Mouse (Mus musculus): ENCODE results near the gene Acvr1. TPM values are rescaled to one million over a fixed set of nuclear protein-coding genes. Genes with fewer than 3 reads are reported as not detected.

The Acvr1 gene
- polyA plus RNA-seq, 1 experiment from 2014 or later, result 10.5 TPM

DNA sequence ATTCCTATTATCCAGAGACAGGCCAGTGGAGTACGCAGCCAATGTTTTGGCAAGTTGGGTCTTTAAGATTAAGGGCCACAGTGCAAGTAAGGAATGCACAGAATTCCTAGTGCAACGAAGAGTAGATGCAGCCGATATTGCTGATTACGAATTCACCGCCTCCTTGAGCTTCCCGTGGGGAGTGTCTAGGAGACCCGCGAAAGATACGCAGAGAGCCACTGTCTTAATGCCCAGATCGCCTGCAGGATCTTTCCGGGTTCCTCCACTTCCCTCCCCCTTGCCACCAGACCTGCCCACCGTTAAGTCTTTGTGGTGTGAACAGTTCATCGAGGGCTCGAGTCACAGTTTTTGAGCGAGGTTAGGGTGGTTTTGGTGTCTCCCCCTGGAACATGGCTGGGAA lies 120.0 kb downstream of the Acvr1 start:
- ATAC-seq (ENCODE audit: insufficient number of reproducible peaks, insufficient read depth, low FRiP score, low read depth), result no peak
- WGBS, result 94% methylated on average over 15 of the region's 15 CpGs
- no peak overlapping the region for H3K27ac ChIP-seq (ENCODE audit: low read length)

DNA sequence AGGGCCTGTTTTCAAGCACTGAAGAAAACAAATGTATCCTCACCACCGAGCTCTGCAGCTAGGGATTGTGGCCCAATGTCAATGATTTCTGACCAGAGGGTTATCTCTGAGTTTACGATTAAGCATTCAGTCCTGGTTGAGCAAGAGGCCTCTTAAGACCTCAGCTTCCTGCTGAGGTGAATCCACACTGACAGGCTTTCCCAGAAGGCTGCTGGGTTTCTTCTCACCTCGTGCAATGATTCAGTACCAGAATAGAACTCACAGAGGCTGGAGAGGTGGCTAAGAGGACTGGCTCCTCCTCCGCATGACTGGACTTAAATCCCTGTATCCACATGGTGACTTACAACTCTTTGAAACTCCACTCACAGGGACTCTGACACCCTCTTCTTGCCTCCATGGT lies 123.8 kb downstream of the Acvr1 start:
- Histone ChIP-seq H3K9ac (replicated peaks; ENCODE audit: low read depth, low read length) (no peak overlapping the region), H3K4me2 (replicated peaks; ENCODE audit: low read depth, low read length) (no peak overlapping the region), H3K27me3 (ENCODE audit: control insufficient read depth, insufficient read depth, low read length) (no peaks in the 10 kb centered on the region), H3K36me3 (ENCODE audit: control insufficient read depth, insufficient read depth, low read length) (peaks cover 9% of the 10 kb centered on the region; the same call in 1 of the 2 replicates), H3K4me1 (ENCODE audit: control insufficient read depth, insufficient read depth, low read length) (no peaks in the 10 kb centered on the region), H3K4me3 (ENCODE audit: low read depth, low read length) (no peak overlapping the region), H3K27ac (ENCODE audit: low read length) (no peak overlapping the region), H3K9me3 (ENCODE audit: control insufficient read depth, low read depth, low read length) (no peaks in the 10 kb centered on the region)
- 77% methylated on average over 4 of the region's 4 CpGs for WGBS
- no peak for ATAC-seq (ENCODE audit: insufficient number of reproducible peaks, insufficient read depth, low FRiP score, low read depth)

More for the DNA sequence above, 120.0 kb downstream of the Acvr1 start:
- H3K4me1 ChIP-seq (ENCODE audit: control insufficient read depth, insufficient read depth, low read length), result no peaks in the 10 kb centered on the region
- H3K4me2 ChIP-seq (replicated peaks; ENCODE audit: low read depth, low read length), result no peak overlapping the region
- H3K9me3 ChIP-seq (ENCODE audit: control insufficient read depth, low read depth, low read length), result no peaks in the 10 kb centered on the region
- H3K4me3 ChIP-seq (ENCODE audit: low read depth, low read length), result no peak overlapping the region
- H3K27me3 ChIP-seq (ENCODE audit: control insufficient read depth, insufficient read depth, low read length), result no peaks in the 10 kb centered on the region
- H3K36me3 ChIP-seq (ENCODE audit: control insufficient read depth, insufficient read depth, low read length), result peaks cover 9% of the 10 kb centered on the region
- no peak overlapping the region for H3K9ac ChIP-seq (replicated peaks; ENCODE audit: low read depth, low read length)

DNA sequence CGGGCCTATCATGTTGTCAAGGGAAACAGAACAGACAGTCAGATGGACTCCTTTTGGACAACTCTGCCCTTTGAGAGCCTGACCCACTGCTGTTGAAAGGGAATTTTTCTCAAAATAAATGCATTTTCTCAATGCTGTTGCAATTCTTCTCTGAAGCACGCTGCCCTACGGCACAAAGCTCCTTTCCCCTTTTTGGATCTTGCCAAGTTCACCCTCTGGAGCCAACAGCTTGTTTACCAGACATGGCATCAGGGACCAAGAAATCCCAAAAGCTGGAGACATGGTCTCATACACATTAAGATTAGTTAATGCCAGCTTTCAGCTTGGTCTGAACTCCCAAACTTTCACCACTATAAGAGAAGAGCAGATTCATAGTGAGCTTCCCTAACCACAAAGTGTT lies 130.0 kb downstream of the Acvr1 start:
- WGBS, result 96% methylated on average over 3 of the region's 3 CpGs
- Histone ChIP-seq H3K27ac (ENCODE audit: low read length) (no peak overlapping the region), H3K27me3 (ENCODE audit: control insufficient read depth, insufficient read depth, low read length) (no peaks in the 10 kb centered on the region), H3K4me1 (ENCODE audit: control insufficient read depth, insufficient read depth, low read length) (0 out of 2 replicates have a peak, but pooled peaks cover 3% of the 10 kb centered on the region), H3K4me3 (ENCODE audit: low read depth, low read length) (no peak overlapping the region), H3K4me2 (replicated peaks; ENCODE audit: low read depth, low read length) (no peak overlapping the region), H3K36me3 (ENCODE audit: control insufficient read depth, insufficient read depth, low read length) (no peaks in the 10 kb centered on the region; the same call in 1 of the 2 replicates), H3K9me3 (ENCODE audit: control insufficient read depth, low read depth, low read length) (no peaks in the 10 kb centered on the region), H3K9ac (replicated peaks; ENCODE audit: low read depth, low read length) (no peak overlapping the region)
- no peak for ATAC-seq (ENCODE audit: insufficient number of reproducible peaks, insufficient read depth, low FRiP score, low read depth)

- ATAC-seq (ENCODE audit: insufficient number of reproducible peaks, insufficient read depth, low FRiP score, low read depth), result no peak
- Histone ChIP-seq H3K4me2 (replicated peaks; ENCODE audit: low read depth, low read length) (no peak overlapping the region), H3K36me3 (ENCODE audit: control insufficient read depth, insufficient read depth, low read length) (no peaks in the 10 kb centered on the region; the same call in 1 of the 2 replicates), H3K4me1 (ENCODE audit: control insufficient read depth, insufficient read depth, low read length) (0 out of 2 replicates have a peak, but pooled peaks cover 3% of the 10 kb centered on the region), H3K27ac (ENCODE audit: low read length) (peak overlapping the region; percentile 55; the same call in 1 of the 2 replicates), H3K4me3 (ENCODE audit: low read depth, low read length) (no peak overlapping the region), H3K9ac (replicated peaks; ENCODE audit: low read depth, low read length) (no peak overlapping the region), H3K27me3 (ENCODE audit: control insufficient read depth, insufficient read depth, low read length) (no peaks in the 10 kb centered on the region), H3K9me3 (ENCODE audit: control insufficient read depth, low read depth, low read length) (no peaks in the 10 kb centered on the region)
- 88% methylated on average over 13 of the region's 13 CpGs for WGBS
These were observed 131.4 kb downstream of the Acvr1 start for GRCm38 (mm10) chr2:58435507-58435906.

DNA sequence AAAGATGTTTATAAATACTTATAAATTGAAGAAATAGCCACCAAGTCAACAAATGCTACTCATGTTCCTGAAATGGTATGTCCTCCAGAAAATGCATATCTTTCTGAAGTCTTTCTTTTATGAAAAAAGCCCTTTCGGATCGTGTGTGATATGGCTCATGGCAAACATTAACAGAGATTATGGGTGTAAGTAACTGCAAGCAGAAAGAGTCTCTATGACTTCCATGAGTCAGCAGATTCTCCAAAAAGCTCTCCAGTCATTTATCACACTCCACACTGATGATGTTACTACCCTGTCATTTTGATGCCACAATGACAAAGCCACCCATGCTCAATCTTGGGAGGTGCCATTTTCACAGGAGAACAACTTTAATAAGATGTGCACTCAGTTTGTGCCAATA lies 132.5 kb downstream of the Acvr1 start:
- no peaks in the 10 kb centered on the region for H3K9me3 ChIP-seq (ENCODE audit: control insufficient read depth, low read depth, low read length)
- H3K27ac ChIP-seq (ENCODE audit: low read length), result peak overlapping the region; percentile 55; the same call in 1 of the 2 replicates
- no peak overlapping the region for H3K4me3 ChIP-seq (ENCODE audit: low read depth, low read length)
- H3K36me3 ChIP-seq (ENCODE audit: control insufficient read depth, insufficient read depth, low read length), result no peaks in the 10 kb centered on the region; the same call in 1 of the 2 replicates
- no peak overlapping the region for H3K9ac ChIP-seq (replicated peaks; ENCODE audit: low read depth, low read length)
- WGBS, result 38% methylated on average over 2 of the region's 2 CpGs
- 0 out of 2 replicates have a peak, but pooled peaks cover 3% of the 10 kb centered on the region for H3K4me1 ChIP-seq (ENCODE audit: control insufficient read depth, insufficient read depth, low read length)
- H3K4me2 ChIP-seq (replicated peaks; ENCODE audit: low read depth, low read length), result no peak overlapping the region
- H3K27me3 ChIP-seq (ENCODE audit: control insufficient read depth, insufficient read depth, low read length), result no peaks in the 10 kb centered on the region
- no peak for ATAC-seq (ENCODE audit: insufficient number of reproducible peaks, insufficient read depth, low FRiP score, low read depth)

- Histone ChIP-seq H3K27me3 (ENCODE audit: control insufficient read depth, insufficient read depth, low read length) (no peaks in the 10 kb centered on the region), H3K9me3 (ENCODE audit: control insufficient read depth, low read depth, low read length) (no peaks in the 10 kb centered on the region), H3K36me3 (ENCODE audit: control insufficient read depth, insufficient read depth, low read length) (no peaks in the 10 kb centered on the region; the same call in 1 of the 2 replicates), H3K4me2 (replicated peaks; ENCODE audit: low read depth, low read length) (no peak overlapping the region), H3K27ac (ENCODE audit: low read length) (no peak overlapping the region), H3K4me1 (ENCODE audit: control insufficient read depth, insufficient read depth, low read length) (0 out of 2 replicates have a peak, but pooled peaks cover 3% of the 10 kb centered on the region), H3K9ac (replicated peaks; ENCODE audit: low read depth, low read length) (no peak overlapping the region), H3K4me3 (ENCODE audit: low read depth, low read length) (no peak overlapping the region)
- no peak for ATAC-seq (ENCODE audit: insufficient number of reproducible peaks, insufficient read depth, low FRiP score, low read depth)
- 69% methylated on average over 2 of the region's 2 CpGs for WGBS
These were observed 133.6 kb downstream of the Acvr1 start for GRCm38 (mm10) chr2:58433317-58433716.

DNA sequence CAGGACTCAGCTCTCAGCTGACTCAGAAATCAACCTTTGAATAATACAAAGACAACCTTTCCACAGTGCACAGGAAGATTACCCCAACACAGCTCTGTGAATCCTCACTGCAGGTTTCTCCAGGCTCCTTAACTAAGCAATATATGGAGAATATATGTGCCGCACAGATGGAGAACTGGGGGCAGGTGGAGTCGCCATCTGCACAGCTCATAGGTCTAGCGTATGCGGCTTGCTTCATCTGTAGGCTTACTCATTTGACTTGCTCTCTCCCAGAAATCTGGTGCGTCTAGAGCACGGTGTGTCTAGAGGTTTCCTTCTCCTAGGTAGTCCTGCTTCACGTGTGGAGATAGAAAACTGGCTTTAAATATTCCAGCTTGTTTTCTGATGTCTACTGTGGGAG lies 134.7 kb downstream of the Acvr1 start:
- H3K9me3 ChIP-seq (ENCODE audit: control insufficient read depth, low read depth, low read length), result no peaks in the 10 kb centered on the region
- ATAC-seq (ENCODE audit: insufficient number of reproducible peaks, insufficient read depth, low FRiP score, low read depth), result no peak
- no peak overlapping the region for H3K4me3 ChIP-seq (ENCODE audit: low read depth, low read length)
- 94% methylated on average over 7 of the region's 7 CpGs for WGBS
- H3K36me3 ChIP-seq (ENCODE audit: control insufficient read depth, insufficient read depth, low read length), result no peaks in the 10 kb centered on the region; the same call in 1 of the 2 replicates
- H3K27me3 ChIP-seq (ENCODE audit: control insufficient read depth, insufficient read depth, low read length), result no peaks in the 10 kb centered on the region
- no peak overlapping the region for H3K27ac ChIP-seq (ENCODE audit: low read length)
- 0 out of 2 replicates have a peak, but pooled peaks cover 3% of the 10 kb centered on the region for H3K4me1 ChIP-seq (ENCODE audit: control insufficient read depth, insufficient read depth, low read length)
- H3K4me2 ChIP-seq (replicated peaks; ENCODE audit: low read depth, low read length), result no peak overlapping the region
- no peak overlapping the region for H3K9ac ChIP-seq (replicated peaks; ENCODE audit: low read depth, low read length)

- no peak for ATAC-seq (ENCODE audit: insufficient number of reproducible peaks, insufficient read depth, low FRiP score, low read depth)
- 86% methylated on average over 13 of the region's 13 CpGs for WGBS
- no peaks in the 10 kb centered on the region for H3K4me1 ChIP-seq (ENCODE audit: control insufficient read depth, insufficient read depth, low read length)
- no peaks in the 10 kb centered on the region for H3K27me3 ChIP-seq (ENCODE audit: control insufficient read depth, insufficient read depth, low read length)
- H3K4me2 ChIP-seq (replicated peaks; ENCODE audit: low read depth, low read length), result no peak overlapping the region
- H3K36me3 ChIP-seq (ENCODE audit: control insufficient read depth, insufficient read depth, low read length), result no peaks in the 10 kb centered on the region
- no peaks in the 10 kb centered on the region for H3K9me3 ChIP-seq (ENCODE audit: control insufficient read depth, low read depth, low read length)
- no peak overlapping the region for H3K9ac ChIP-seq (replicated peaks; ENCODE audit: low read depth, low read length)
- no peak overlapping the region for H3K4me3 ChIP-seq (ENCODE audit: low read depth, low read length)
- no peak overlapping the region for H3K27ac ChIP-seq (ENCODE audit: low read length)
These were observed 141.4 kb downstream of the Acvr1 start for GRCm38 (mm10) chr2:58425436-58426004.

GRCm38 (mm10) chr2:58423319-58423718 lies 143.6 kb downstream of the Acvr1 start:
- Histone ChIP-seq H3K9ac (replicated peaks; ENCODE audit: low read depth, low read length) (no peak overlapping the region), H3K4me2 (replicated peaks; ENCODE audit: low read depth, low read length) (no peak overlapping the region), H3K27ac (ENCODE audit: low read length) (no peak overlapping the region), H3K36me3 (ENCODE audit: control insufficient read depth, insufficient read depth, low read length) (no peaks in the 10 kb centered on the region), H3K9me3 (ENCODE audit: control insufficient read depth, low read depth, low read length) (no peaks in the 10 kb centered on the region), H3K27me3 (ENCODE audit: control insufficient read depth, insufficient read depth, low read length) (no peaks in the 10 kb centered on the region), H3K4me3 (ENCODE audit: low read depth, low read length) (no peak overlapping the region), H3K4me1 (ENCODE audit: control insufficient read depth, insufficient read depth, low read length) (no peaks in the 10 kb centered on the region)
- ATAC-seq (ENCODE audit: insufficient number of reproducible peaks, insufficient read depth, low FRiP score, low read depth), result no peak
- 80% methylated on average over 5 of the region's 5 CpGs for WGBS
